Comparison of ENCODE assay signal across 12 mouse cellular contexts in the genomic region with DNA sequence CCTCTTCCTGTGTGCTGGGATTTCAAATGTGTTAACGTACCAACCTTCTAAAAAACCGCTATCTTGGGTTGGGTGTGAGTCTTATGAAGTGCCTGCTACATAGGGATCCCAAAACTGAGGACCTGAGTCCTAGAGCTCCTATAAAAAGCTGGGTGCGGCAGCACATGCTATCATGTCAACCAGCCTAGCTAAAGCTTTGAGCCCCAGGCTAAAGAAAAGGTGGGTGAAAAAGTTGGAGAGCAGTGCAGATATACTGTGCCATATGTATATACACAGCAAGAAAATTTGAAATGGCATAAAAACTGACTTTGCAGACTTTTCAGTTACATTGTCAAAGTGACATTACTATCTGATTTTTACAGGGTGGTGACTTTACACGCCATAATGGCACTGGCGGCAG. TPM values are rescaled to one million over a fixed set of nuclear protein-coding genes. Genes with fewer than 3 reads are reported as not detected.
A peak's percentile ranks its signal among the peaks of the same experiment; 100 is the strongest.
DNase-seq lines count a peak whose midpoint lies in the region; ATAC-seq and TF ChIP-seq lines count a peak whose summit lies in the region.
"Had no signal": no experiment of that assay in that cellular context is flagged by ENCODE, and none has a peak within 500 bp of the region (broad histone marks: within the 10 kb centered on the region; RNA-seq: fewer than 3 reads in every experiment).

No protein-coding gene starts in this region.

- intact Hi-C loops in left cerebral cortex, postnatal 36 days (cut with DNase I) = no loop called here

- H3K27ac ChIP-seq in hindbrain, embryonic 10.5 days = no peak overlapping the region
- H3K27ac ChIP-seq in hindbrain, embryonic 11.5 days (ENCODE audit: low read depth, low read length) = no peak overlapping the region
- no peak overlapping the region for H3K27ac ChIP-seq in stomach, embryonic 14.5 days (ENCODE audit: low read length)
- no peak overlapping the region for H3K27ac ChIP-seq in stomach, postnatal 0 days (replicated peaks)
- H3K27ac ChIP-seq in hindbrain, postnatal 0 days = no peak overlapping the region
- no peak overlapping the region; the same call in 1 of the 2 replicates for H3K27ac ChIP-seq in layer of hippocampus, adult 2 months

- no peak for TF ChIP-seq CTCF in stomach, postnatal 0 days (IDR thresholded peaks at IDR 0.05; ENCODE audit: low read depth)
- TF ChIP-seq CTCF in hindbrain, postnatal 0 days (IDR thresholded peaks at IDR 0.05; ENCODE audit: low read depth) = no peak
- no peak for TF ChIP-seq CTCF in layer of hippocampus, adult 2 months (conservative IDR thresholded peaks at IDR 0.05)

- 89% methylated on average over 5 of the region's 5 CpGs for WGBS in hindbrain, embryonic 10.5 days
- WGBS in hindbrain, embryonic 11.5 days = 95% methylated on average over 5 of the region's 5 CpGs
- 83% methylated on average over 5 of the region's 5 CpGs for WGBS in stomach, embryonic 14.5 days
- 81% methylated on average over 5 of the region's 5 CpGs for WGBS in stomach, postnatal 0 days
- 80% methylated on average over 5 of the region's 5 CpGs for WGBS in hindbrain, postnatal 0 days

- no peak for TF ChIP-seq EP300 in stomach, postnatal 0 days (optimal IDR thresholded peaks at IDR 0.05)

- H3K9me3 ChIP-seq in hindbrain, embryonic 10.5 days = no peaks in the 10 kb centered on the region
- no peaks in the 10 kb centered on the region for H3K9me3 ChIP-seq in hindbrain, embryonic 11.5 days (ENCODE audit: control insufficient read depth, low read length)
- H3K9me3 ChIP-seq in stomach, embryonic 14.5 days (ENCODE audit: control insufficient read depth, low read depth, low read length) = no peaks in the 10 kb centered on the region
- no peaks in the 10 kb centered on the region for H3K9me3 ChIP-seq in stomach, postnatal 0 days (ENCODE audit: control insufficient read depth, low read length)
- H3K9me3 ChIP-seq in hindbrain, postnatal 0 days (ENCODE audit: low read length) = no peaks in the 10 kb centered on the region

- H3K4me2 ChIP-seq in hindbrain, embryonic 11.5 days (replicated peaks; ENCODE audit: low read depth, low read length) = no peak overlapping the region
- no peak overlapping the region for H3K4me2 ChIP-seq in stomach, embryonic 14.5 days (replicated peaks; ENCODE audit: low read depth, low read length)
- no peak overlapping the region for H3K4me2 ChIP-seq in stomach, postnatal 0 days (replicated peaks; ENCODE audit: low read depth)
- 0 out of 2 replicates have a peak overlapping the region, but pooled peaks have one; percentile 89 for H3K4me2 ChIP-seq in hindbrain, postnatal 0 days (ENCODE audit: low read depth, low read length)

- no peak for DNase-seq in hindbrain, embryonic 10.5 days (ENCODE audit: low spot score)
- no peak for DNase-seq in hindbrain, embryonic 11.5 days (ENCODE audit: low spot score)
- DNase-seq in stomach, postnatal 0 days (ENCODE audit: low spot score) = no peak
- DNase-seq in hindbrain, postnatal 0 days (ENCODE audit: low spot score) = no peak
- DNase-seq in layer of hippocampus, adult 2 months (ENCODE audit: low spot score in 2 of 2) = no peak
- DNase-seq in left cerebral cortex, postnatal 36 days (ENCODE audit: low spot score in 2 of 2) = no peak
- no peak for DNase-seq in c-Kit-positive CD71-positive TER-119-positive erythroid progenitor cells, embryonic 14.5 days (ENCODE audit: low spot score)
- DNase-seq: gastrocnemius, postnatal 10 days; lung, postnatal 10 days; right cerebral cortex, postnatal 14 days had no signal

- no peaks in the 10 kb centered on the region for H3K27me3 ChIP-seq in hindbrain, embryonic 10.5 days (ENCODE audit: insufficient read depth, poor library complexity, severe bottlenecking)
- no peaks in the 10 kb centered on the region for H3K27me3 ChIP-seq in hindbrain, embryonic 11.5 days (ENCODE audit: control insufficient read depth, insufficient read depth, low read length)
- H3K27me3 ChIP-seq in stomach, embryonic 14.5 days (ENCODE audit: control insufficient read depth, insufficient read depth, low read length) = no peaks in the 10 kb centered on the region
- no peaks in the 10 kb centered on the region for H3K27me3 ChIP-seq in stomach, postnatal 0 days (ENCODE audit: control insufficient read depth, insufficient read depth, low read length)
- no peaks in the 10 kb centered on the region for H3K27me3 ChIP-seq in hindbrain, postnatal 0 days (ENCODE audit: insufficient read depth, low read length)

- peaks cover 29% of the 10 kb centered on the region for H3K4me1 ChIP-seq in hindbrain, embryonic 10.5 days (replicated peaks)
- H3K4me1 ChIP-seq in hindbrain, embryonic 11.5 days (replicated peaks; ENCODE audit: control insufficient read depth, insufficient read depth, low read length) = peaks cover 3% of the 10 kb centered on the region; the same call in 1 of the 2 replicates
- peaks cover 11% of the 10 kb centered on the region for H3K4me1 ChIP-seq in stomach, embryonic 14.5 days (ENCODE audit: control insufficient read depth, insufficient read depth, low read length)
- peaks cover 4% of the 10 kb centered on the region; the same call in 1 of the 2 replicates for H3K4me1 ChIP-seq in stomach, postnatal 0 days (replicated peaks; ENCODE audit: control insufficient read depth, insufficient read depth)
- peaks cover 9% of the 10 kb centered on the region for H3K4me1 ChIP-seq in hindbrain, postnatal 0 days (ENCODE audit: insufficient read depth, low read length)

- no peak for ATAC-seq in hindbrain, embryonic 11.5 days (ENCODE audit: low FRiP score)
- no peak for ATAC-seq in stomach, embryonic 14.5 days (ENCODE audit: insufficient number of reproducible peaks, insufficient read depth, low FRiP score, low read depth)
- no peak for ATAC-seq in stomach, postnatal 0 days (ENCODE audit: low FRiP score, low TSS enrichment)
- ATAC-seq in hindbrain, postnatal 0 days = no peak
- ATAC-seq: CD4-positive, CD25-positive, alpha-beta regulatory T cell, adult 4 months had no signal

- H3K4me3 ChIP-seq in hindbrain, embryonic 10.5 days = peak overlapping the region; percentile 98
- H3K4me3 ChIP-seq in hindbrain, embryonic 11.5 days (ENCODE audit: low read depth, low read length) = no peak overlapping the region
- 0 out of 2 replicates have a peak overlapping the region, but pooled peaks have one; percentile 3 for H3K4me3 ChIP-seq in stomach, embryonic 14.5 days (ENCODE audit: low read depth, low read length)
- no peak overlapping the region for H3K4me3 ChIP-seq in stomach, postnatal 0 days (ENCODE audit: low read depth, low read length)
- H3K4me3 ChIP-seq in hindbrain, postnatal 0 days (ENCODE audit: low read length) = no peak overlapping the region
- no peak overlapping the region for H3K4me3 ChIP-seq in layer of hippocampus, adult 2 months

- no peak overlapping the region for H3K9ac ChIP-seq in hindbrain, embryonic 11.5 days (ENCODE audit: low read depth, low read length)
- H3K9ac ChIP-seq in stomach, embryonic 14.5 days (replicated peaks; ENCODE audit: low read depth, low read length) = no peak overlapping the region
- no peak overlapping the region for H3K9ac ChIP-seq in stomach, postnatal 0 days (ENCODE audit: low read length)
- no peak overlapping the region for H3K9ac ChIP-seq in hindbrain, postnatal 0 days (replicated peaks; ENCODE audit: low read length)

- peaks cover 71% of the 10 kb centered on the region for H3K36me3 ChIP-seq in hindbrain, embryonic 10.5 days
- no peaks in the 10 kb centered on the region for H3K36me3 ChIP-seq in hindbrain, embryonic 11.5 days (ENCODE audit: control insufficient read depth, insufficient read depth, low read length)
- H3K36me3 ChIP-seq in stomach, embryonic 14.5 days (ENCODE audit: control insufficient read depth, insufficient read depth, low read length) = peaks cover 38% of the 10 kb centered on the region
- peaks cover 18% of the 10 kb centered on the region for H3K36me3 ChIP-seq in stomach, postnatal 0 days (ENCODE audit: control insufficient read depth, insufficient read depth, low read length)
- H3K36me3 ChIP-seq in hindbrain, postnatal 0 days (ENCODE audit: insufficient read depth, low read length) = peaks cover 22% of the 10 kb centered on the region

RNA-seq across cellular contexts. Expression of a gene that starts 3.5 kb away (rescaled TPM):
- 5,657 and 6,044 TPM in 2 replicates for polyA plus RNA-seq in hindbrain, embryonic 10.5 days (2016; fragmentation: Nextera tagmentation; extraction: Ambion mirVana)
- polyA plus RNA-seq in hindbrain, embryonic 11.5 days (2014; fragmentation: Nextera tagmentation; extraction: Ambion mirVana) = 5,018 and 5,123 TPM in 2 replicates
- polyA plus RNA-seq in stomach, embryonic 14.5 days (2014; fragmentation: Nextera tagmentation; extraction: Ambion mirVana) = 5,529 and 5,614 TPM in 2 replicates
- 4,199 and 4,786 TPM in 2 replicates for polyA plus RNA-seq in stomach, postnatal 0 days (2015; fragmentation: Nextera tagmentation; extraction: Ambion mirVana)
- total RNA-seq in hindbrain, postnatal 0 days (2014; rRNA removed) = 2,267 and 2,460 TPM in 2 replicates
- 5,475 and 5,597 TPM in 2 replicates for polyA plus RNA-seq in hindbrain, postnatal 0 days (2015; fragmentation: Nextera tagmentation; extraction: Ambion mirVana)
- 1,000 to 10,000 TPM; 1,589 to 1,677 TPM for total RNA-seq in layer of hippocampus, adult 2 months (2021)
- 1,000 to 10,000 TPM; 1,722 to 2,059 TPM for total RNA-seq in left cerebral cortex, postnatal 36 days (2021)

RNA-seq across cellular contexts. Expression of a gene that starts 25.5 kb away (rescaled TPM):
- polyA plus RNA-seq in hindbrain, embryonic 10.5 days (2016; fragmentation: Nextera tagmentation; extraction: Ambion mirVana) = 881 and 962 TPM in 2 replicates
- 784 and 787 TPM in 2 replicates for polyA plus RNA-seq in hindbrain, embryonic 11.5 days (2014; fragmentation: Nextera tagmentation; extraction: Ambion mirVana)
- 524 and 623 TPM in 2 replicates for polyA plus RNA-seq in stomach, embryonic 14.5 days (2014; fragmentation: Nextera tagmentation; extraction: Ambion mirVana)
- polyA plus RNA-seq in stomach, postnatal 0 days (2015; fragmentation: Nextera tagmentation; extraction: Ambion mirVana) = 187 and 198 TPM in 2 replicates
- total RNA-seq in hindbrain, postnatal 0 days (2014; rRNA removed) = 75.5 and 95.0 TPM in 2 replicates
- polyA plus RNA-seq in hindbrain, postnatal 0 days (2015; fragmentation: Nextera tagmentation; extraction: Ambion mirVana) = 251 and 254 TPM in 2 replicates
- total RNA-seq in layer of hippocampus, adult 2 months (2021) = 10 to 100 TPM; 43.6 to 47.3 TPM
- 10 to 100 TPM; 41.4 to 43.4 TPM for total RNA-seq in left cerebral cortex, postnatal 36 days (2021)

RNA-seq across cellular contexts. Expression of a gene that starts 29.9 kb away (rescaled TPM):
- polyA plus RNA-seq in hindbrain, embryonic 10.5 days (2016; fragmentation: Nextera tagmentation; extraction: Ambion mirVana) = 15.6 and 19.0 TPM in 2 replicates
- 17.7 and 19.3 TPM in 2 replicates for polyA plus RNA-seq in hindbrain, embryonic 11.5 days (2014; fragmentation: Nextera tagmentation; extraction: Ambion mirVana)
- polyA plus RNA-seq in stomach, embryonic 14.5 days (2014; fragmentation: Nextera tagmentation; extraction: Ambion mirVana) = 12.6 and 14.3 TPM in 2 replicates
- 7.1 and 8.7 TPM in 2 replicates for polyA plus RNA-seq in stomach, postnatal 0 days (2015; fragmentation: Nextera tagmentation; extraction: Ambion mirVana)
- 136 and 149 TPM in 2 replicates for total RNA-seq in hindbrain, postnatal 0 days (2014; rRNA removed)
- 27.0 and 29.0 TPM in 2 replicates for polyA plus RNA-seq in hindbrain, postnatal 0 days (2015; fragmentation: Nextera tagmentation; extraction: Ambion mirVana)
- total RNA-seq in layer of hippocampus, adult 2 months (2021) = 100 to 1,000 TPM; 170 TPM
- total RNA-seq in left cerebral cortex, postnatal 36 days (2021) = 100 to 1,000 TPM; 222 to 224 TPM

RNA-seq across cellular contexts. Expression of a gene that starts 57.0 kb away (rescaled TPM):
- 9.6 and 15.6 TPM in 2 replicates for polyA plus RNA-seq in hindbrain, embryonic 10.5 days (2016; fragmentation: Nextera tagmentation; extraction: Ambion mirVana)
- 12.7 and 17.9 TPM in 2 replicates for polyA plus RNA-seq in hindbrain, embryonic 11.5 days (2014; fragmentation: Nextera tagmentation; extraction: Ambion mirVana)
- polyA plus RNA-seq in stomach, embryonic 14.5 days (2014; fragmentation: Nextera tagmentation; extraction: Ambion mirVana) = 34.6 and 35.5 TPM in 2 replicates
- 17.5 and 19.6 TPM in 2 replicates for polyA plus RNA-seq in stomach, postnatal 0 days (2015; fragmentation: Nextera tagmentation; extraction: Ambion mirVana)
- total RNA-seq in hindbrain, postnatal 0 days (2014; rRNA removed) = 35.9 and 36.9 TPM in 2 replicates
- polyA plus RNA-seq in hindbrain, postnatal 0 days (2015; fragmentation: Nextera tagmentation; extraction: Ambion mirVana) = 17.1 and 17.9 TPM in 2 replicates
- total RNA-seq in layer of hippocampus, adult 2 months (2021) = 100 to 1,000 TPM; 234 to 240 TPM
- 100 to 1,000 TPM; 283 to 295 TPM for total RNA-seq in left cerebral cortex, postnatal 36 days (2021)

Comparison
In these comparisons a context has a peak if more than half of its experiments do, and no peak if none do; other contexts are left out.
1. H3K4me3 ChIP-seq: peak in hindbrain, embryonic 10.5 days (single experiment) and stomach, embryonic 14.5 days (single experiment); none in hindbrain, embryonic 11.5 days (single experiment), stomach, postnatal 0 days (single experiment), hindbrain, postnatal 0 days (single experiment) and layer of hippocampus, adult 2 months (single experiment).